Mouse (Mus musculus) left cerebral cortex, adult 9 months (tissue): ENCODE results near the gene Usp15.

ENCODE experiments used
- DNase-seq, 2 experiments: peaks; one replicate each; pipeline ENCODE4 v3.0.0; 2022; ENCODE audit warnings: low spot score in 2 of 2

Gene Usp15

GRCm38 (mm10) chr10:123175771-123176170 lies 21.0 kb downstream of the Usp15 start:
- no peak for DNase-seq

GRCm38 (mm10) chr10:123170898-123171297 lies 25.9 kb downstream of the Usp15 start:
- DNase-seq = no peak

GRCm38 (mm10) chr10:123165542-123165941 lies 31.3 kb downstream of the Usp15 start:
- DNase-seq = no peak

- no peak for DNase-seq
Measured at GRCm38 (mm10) chr10:123160508-123160907, 36.3 kb downstream of the Usp15 start.

- no peak for DNase-seq
Measured at GRCm38 (mm10) chr10:123159316-123159715, 37.5 kb downstream of the Usp15 start.

GRCm38 (mm10) chr10:123156392-123156791 lies 40.4 kb downstream of the Usp15 start:
- DNase-seq = no peak

GRCm38 (mm10) chr10:123155764-123156163 lies 41.0 kb downstream of the Usp15 start:
- no peak for DNase-seq

GRCm38 (mm10) chr10:123153321-123153720 lies 43.5 kb downstream of the Usp15 start:
- no peak for DNase-seq

- DNase-seq = no peak
Measured at GRCm38 (mm10) chr10:123148025-123148814, 48.6 kb downstream of the Usp15 start.

- DNase-seq = no peak
Measured at GRCm38 (mm10) chr10:123147180-123147579, 49.6 kb downstream of the Usp15 start.

GRCm38 (mm10) chr10:123146349-123146748 lies 50.4 kb downstream of the Usp15 start:
- no peak for DNase-seq

- peak in 1 of 2 experiments; percentile 35 for DNase-seq
Measured at GRCm38 (mm10) chr10:123144256-123144655, 52.5 kb downstream of the Usp15 start.

- DNase-seq = no peak
Measured at GRCm38 (mm10) chr10:123142395-123143050, 54.3 kb downstream of the Usp15 start.

- no peak for DNase-seq
Measured at GRCm38 (mm10) chr10:123135818-123136217, 61.0 kb downstream of the Usp15 start.

GRCm38 (mm10) chr10:123131487-123131886 lies 65.3 kb downstream of the Usp15 start:
- no peak for DNase-seq

- no peak for DNase-seq
Measured at GRCm38 (mm10) chr10:123120666-123121392, 76.0 kb downstream of the Usp15 start.

GRCm38 (mm10) chr10:123116861-123117260 lies 79.9 kb downstream of the Usp15 start:
- no peak for DNase-seq

GRCm38 (mm10) chr10:123113466-123113865 lies 83.3 kb downstream of the Usp15 start:
- DNase-seq = no peak

GRCm38 (mm10) chr10:123112787-123113168 lies 84.0 kb downstream of the Usp15 start:
- no peak for DNase-seq

- DNase-seq = no peak
Measured at GRCm38 (mm10) chr10:123112056-123112786, 84.6 kb downstream of the Usp15 start.

GRCm38 (mm10) chr10:123110548-123110947 lies 86.2 kb downstream of the Usp15 start:
- no peak for DNase-seq

- DNase-seq = no peak
Measured at GRCm38 (mm10) chr10:123108527-123108926, 88.3 kb downstream of the Usp15 start.
